Mouse (Mus musculus) gonadal fat pad, adult 2 months (tissue): ENCODE measurements around the gene Eral1. TPM values are rescaled to one million over a fixed set of nuclear protein-coding genes. Genes with fewer than 3 reads are reported as not detected.
"Not testable (repeated sequence)": the region's sequence is repeated elsewhere in the genome, so short reads cannot be mapped to it uniquely, and the experiment has no call there.

Experiments
- DNase-seq: peaks from one replicate; pipeline ENCODE4 v3.0.0-alpha.2; 2012; ENCODE audit warnings: low read depth
- polyA plus RNA-seq: library from polyadenylated mRNA; depleted of rRNA; stranded (reverse); fragments of >200 nt; gene quantifications from 2 replicates; pipeline ENCODE4 v1.2.3, GENCODE M21; 2012

Gene Eral1
- polyA plus RNA-seq, 1 experiment: 33.1 TPM

DNA sequence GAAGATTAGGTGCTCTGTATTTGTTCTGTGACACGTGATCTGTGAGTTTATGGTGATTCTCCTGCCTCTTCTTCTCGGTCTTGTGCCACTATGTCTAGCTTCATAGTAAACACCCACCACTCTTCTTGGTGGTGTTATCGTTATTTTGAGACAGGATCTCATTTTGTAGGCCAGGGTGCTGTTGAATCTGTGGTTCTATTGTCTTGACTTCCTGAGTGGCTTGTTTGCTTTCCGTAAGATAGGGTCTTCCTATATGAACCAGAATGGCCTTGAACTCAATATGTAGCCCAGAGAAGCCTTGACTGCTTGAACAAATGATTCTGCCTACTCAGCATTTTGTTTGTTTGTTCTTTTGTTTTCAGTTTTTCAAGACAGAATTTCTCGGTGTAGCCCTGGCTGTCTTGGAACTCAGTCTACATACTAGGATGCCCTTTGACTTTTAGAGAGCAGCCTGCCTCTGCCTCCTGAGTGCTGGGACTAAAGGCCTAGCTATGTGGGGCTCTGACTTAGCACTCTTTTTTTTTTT lies 7.6 kb upstream of the Eral1 start:
- no peak for DNase-seq

GRCm38 (mm10) chr11:78086925-78087479 lies 6.8 kb upstream of the Eral1 start:
- no peak for DNase-seq

DNA sequence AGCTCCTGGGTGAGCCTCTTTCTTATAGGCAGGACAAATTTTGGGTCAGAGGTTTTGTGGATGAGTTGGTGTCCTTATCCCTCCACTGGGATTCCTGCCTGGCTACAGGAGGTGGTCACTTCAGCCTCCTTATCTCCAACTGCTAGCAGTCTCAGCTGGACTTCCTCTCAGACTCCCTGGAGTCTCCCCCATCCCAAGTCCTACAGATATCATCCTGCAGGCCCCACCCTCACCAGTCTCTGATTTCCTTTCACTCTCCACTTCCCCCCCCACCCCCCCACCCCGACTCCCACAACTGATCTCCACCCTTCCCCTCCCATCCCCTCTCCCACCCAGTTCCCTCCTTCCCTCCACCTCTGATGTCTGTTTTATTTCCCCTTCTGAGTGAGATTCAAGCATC lies 3.4 kb upstream of the Eral1 start:
- DNase-seq: no peak

DNA sequence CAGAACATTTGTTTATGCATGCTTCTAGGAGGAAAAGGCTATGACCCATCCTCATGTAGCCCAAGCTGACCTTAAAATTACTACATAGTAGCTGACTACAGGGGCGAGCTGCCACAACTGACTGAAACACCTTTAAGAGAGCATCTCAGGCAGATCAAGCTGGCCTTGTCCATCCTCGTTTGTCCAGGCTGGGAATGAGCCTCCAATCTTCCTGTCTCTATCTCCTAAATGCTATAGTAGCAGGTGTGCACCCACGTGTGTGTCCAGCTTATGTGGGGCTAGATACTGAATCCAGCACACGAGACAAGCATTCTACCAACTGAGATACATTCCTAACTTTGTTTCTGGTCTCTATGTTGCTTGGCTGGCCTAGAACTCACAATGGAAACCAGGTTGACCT lies 5.5 kb downstream of the Eral1 start:
- no peak for DNase-seq

- no peak for DNase-seq
Observed at GRCm38 (mm10) chr11:78074277-78074652, 5.9 kb downstream of the Eral1 start.

DNA sequence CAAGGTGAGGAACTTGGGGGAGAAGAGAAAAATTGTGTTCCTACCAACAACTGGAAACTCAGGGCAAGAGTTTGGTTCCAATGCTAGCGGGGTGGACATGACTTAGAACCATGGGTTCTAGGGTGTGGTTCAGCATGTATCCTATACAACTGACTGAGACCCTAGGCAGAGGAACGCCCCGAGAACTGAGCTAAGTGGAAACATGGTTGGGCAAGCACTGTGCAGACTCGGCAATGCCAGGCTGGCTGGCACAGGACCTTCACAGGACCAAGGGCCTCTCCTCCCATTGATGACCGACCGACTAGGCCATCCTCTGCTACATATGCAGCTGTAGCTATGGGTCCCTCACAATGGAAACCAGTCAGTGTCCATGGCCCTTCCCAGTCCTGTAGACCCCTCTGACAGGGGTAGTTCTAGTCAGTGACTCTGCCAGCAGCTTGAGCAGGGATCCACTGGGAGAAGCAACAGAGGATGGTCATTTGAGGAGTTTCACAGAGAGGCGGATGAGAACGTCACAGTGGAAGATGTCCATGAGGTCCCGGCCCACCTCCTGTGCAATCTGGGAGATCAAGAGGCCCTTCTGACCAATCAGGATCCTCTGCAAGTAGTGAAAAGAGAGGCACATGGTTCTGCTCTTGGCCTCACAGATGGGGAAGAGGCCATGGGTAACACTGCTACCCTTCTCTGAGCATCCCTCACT lies 6.5 kb downstream of the Eral1 start:
- no peak for DNase-seq

- DNase-seq: no peak
Observed at GRCm38 (mm10) chr11:78072425-78073130, 7.6 kb downstream of the Eral1 start.

DNA sequence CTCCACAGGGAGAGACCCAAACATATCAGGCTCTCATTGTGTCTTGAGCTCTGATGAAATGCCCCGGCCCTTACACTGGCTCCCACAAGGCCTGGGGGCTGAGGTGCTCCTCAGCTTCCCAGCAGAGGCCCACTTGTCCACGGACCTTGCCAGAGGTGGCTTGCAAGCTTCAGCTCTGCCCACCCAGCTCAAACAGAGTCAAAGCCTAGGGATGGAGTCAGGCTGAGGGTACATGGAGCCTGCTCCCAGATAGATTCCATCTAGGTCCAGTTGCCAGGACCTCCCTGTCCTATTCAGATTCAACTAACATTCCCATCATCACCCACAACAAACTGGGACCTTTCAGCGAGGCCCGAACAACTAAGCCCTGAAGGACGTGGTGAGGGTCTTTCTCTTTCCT lies 8.2 kb downstream of the Eral1 start:
- no peak for DNase-seq

GRCm38 (mm10) chr11:78069646-78070045 lies 10.5 kb downstream of the Eral1 start:
- DNase-seq: no peak

- DNase-seq: no peak
Observed at GRCm38 (mm10) chr11:78069130-78069529, 11.1 kb downstream of the Eral1 start.

DNA sequence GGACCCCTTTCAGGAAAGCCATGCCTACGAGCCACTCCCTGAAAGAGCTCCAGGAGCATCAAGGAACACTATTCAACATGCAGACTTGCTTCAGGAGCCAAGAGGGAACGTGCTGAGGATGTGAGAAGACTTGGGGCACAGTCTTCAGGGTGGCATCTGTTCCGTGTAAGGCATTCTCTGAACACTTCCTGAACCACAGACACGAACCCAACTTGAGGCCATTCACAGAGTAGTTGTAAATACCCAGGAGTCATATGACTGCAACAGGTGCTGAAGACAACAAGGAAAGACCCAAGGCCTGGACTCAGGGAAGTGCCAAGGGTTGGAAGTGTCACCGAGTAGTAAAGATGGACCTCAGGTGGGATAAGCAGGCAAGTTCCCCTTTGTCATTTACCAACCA lies 12.6 kb downstream of the Eral1 start:
- DNase-seq: no peak

DNA sequence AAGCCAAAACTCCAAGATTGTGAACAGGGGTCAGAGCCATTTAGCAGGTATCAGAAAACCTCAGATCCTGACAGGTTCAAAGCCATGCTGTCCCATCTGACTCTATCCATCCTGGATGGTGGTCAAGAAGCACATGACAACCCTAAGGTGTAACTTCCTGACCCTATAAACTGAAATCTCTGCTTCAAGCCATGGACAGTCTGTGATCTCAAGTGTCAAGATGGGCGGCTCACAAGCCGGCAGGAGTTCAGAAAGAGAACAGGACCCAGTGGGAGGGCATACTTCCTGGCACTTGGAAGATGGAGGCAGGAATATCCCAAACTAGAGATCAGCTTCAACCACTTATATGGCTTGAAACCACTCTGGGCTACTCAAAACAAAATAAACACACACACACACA lies 13.5 kb downstream of the Eral1 start:
- no peak for DNase-seq

DNA sequence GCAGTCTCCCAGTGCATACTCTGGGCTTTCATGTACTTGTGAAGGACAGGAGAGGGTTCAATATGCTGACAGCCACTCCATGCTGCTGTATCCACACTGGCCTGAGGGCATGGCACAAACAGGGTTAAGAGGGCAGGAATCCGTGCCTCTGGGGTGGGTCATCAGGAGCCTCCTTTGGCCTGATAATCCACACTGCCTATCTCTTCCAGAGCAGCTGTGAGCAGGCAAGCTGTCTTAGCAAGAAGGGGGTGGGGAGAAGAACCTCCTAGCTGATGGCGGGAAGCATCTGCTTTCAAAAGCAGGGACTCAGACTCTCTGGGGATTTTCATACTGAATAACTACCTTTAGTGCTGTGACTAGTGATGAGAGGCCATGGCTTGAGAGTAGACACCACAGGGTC lies 14.3 kb downstream of the Eral1 start:
- DNase-seq: no peak

GRCm38 (mm10) chr11:78062563-78062962 lies 17.6 kb downstream of the Eral1 start:
- DNase-seq: no peak

GRCm38 (mm10) chr11:78059833-78060757 lies 20.1 kb downstream of the Eral1 start:
- peak; percentile 27 for DNase-seq

DNA sequence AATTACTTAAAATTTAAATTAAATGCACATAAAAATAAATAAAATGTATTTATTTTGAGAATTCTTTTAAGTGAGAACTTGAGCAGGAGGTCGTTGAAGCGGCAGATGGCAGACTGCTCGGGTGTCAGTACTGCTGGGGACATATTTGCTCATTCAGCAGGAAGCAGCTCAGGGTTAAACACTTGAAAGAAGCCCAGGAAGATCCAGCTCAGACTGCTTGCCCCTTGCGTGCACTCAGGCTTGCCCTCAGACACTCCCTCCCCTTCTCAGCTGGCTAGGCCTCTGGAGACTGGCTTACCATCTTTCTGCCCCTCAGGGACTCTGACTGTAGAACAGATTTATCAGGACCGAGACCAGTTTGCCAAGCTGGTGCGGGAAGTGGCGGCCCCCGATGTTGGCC lies 23.2 kb downstream of the Eral1 start:
- DNase-seq: no peak

DNA sequence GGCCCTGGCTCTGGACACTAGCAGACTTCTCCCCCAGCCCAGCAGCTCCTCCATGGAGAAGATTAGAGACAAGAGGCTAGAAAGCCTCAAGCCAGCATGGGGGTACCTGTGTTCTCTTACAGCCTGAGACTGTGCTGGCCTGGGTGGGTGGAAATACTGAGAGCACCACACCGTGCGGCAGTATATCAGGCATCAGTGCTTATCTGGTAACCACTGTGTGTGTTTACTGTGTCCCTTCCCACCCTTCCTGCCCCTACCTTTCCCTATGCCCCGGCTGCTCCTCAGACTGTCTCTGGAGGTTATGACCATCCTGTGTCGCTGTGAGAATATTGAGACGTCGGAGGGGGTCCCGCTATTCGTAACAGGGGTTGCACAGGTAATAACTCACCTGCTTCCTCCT lies 27.1 kb downstream of the Eral1 start:
- DNase-seq: no peak

DNA sequence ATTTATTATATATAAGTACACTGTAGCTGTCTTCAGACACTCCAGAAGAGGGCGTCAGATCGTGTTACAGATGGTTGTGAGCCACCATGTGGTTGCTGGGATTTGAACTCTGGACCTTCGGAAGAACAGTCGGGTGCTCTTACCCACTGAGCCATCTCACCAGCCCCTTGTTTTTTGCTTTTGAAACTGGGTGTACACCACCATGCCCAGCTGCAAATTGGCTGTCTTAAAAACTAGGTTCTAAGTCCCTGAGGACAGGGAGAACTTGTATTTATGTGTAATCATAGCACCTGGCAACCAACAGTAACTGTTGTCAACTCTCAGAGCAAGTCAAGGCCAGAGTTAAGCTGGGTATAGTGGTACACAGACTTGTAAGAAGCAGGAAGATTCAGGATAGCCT lies 31.5 kb downstream of the Eral1 start:
- not testable (repeated sequence) for DNase-seq

GRCm38 (mm10) chr11:78044758-78045251 lies 35.4 kb downstream of the Eral1 start:
- DNase-seq: peak; percentile 79

DNA sequence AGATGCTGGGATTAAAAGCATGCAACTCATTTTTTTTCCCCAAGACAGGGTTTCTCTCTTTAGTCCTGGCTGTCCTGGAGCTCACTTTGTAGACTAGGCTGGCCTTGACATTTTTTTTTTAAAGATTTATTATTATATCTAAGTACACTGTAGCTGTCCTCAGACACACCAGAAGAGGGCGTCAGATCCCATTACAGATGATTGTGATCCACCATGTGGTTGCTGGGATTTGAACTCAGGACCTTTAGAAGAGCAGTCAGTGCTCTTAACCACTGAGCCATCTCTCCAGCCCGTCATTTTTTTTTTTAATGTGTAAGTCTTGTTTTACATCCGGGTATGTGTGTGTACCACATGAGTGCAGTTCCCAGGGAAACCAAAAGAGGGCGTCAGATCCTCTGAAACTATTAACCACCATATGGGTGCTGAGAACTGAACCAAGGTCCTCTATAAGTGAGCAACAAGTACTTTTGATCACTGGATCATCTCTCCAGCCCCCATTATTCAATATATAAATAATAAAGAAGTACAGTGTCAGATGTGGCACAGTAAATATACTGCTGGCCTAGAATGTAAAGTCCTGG lies 37.8 kb downstream of the Eral1 start:
- not testable (repeated sequence) for DNase-seq

GRCm38 (mm10) chr11:78040878-78041277 lies 39.3 kb downstream of the Eral1 start:
- DNase-seq: no peak
